Mouse (Mus musculus) ZHBTc4 (cell line): Measurements from ENCODE around the gene Olfr652.

Experiments
- DNase-seq: peaks from one replicate; pipeline ENCODE4 v3.0.0-alpha.2; 2011; ENCODE audit warnings: low read depth, low spot score

The Olfr652 gene

DNA sequence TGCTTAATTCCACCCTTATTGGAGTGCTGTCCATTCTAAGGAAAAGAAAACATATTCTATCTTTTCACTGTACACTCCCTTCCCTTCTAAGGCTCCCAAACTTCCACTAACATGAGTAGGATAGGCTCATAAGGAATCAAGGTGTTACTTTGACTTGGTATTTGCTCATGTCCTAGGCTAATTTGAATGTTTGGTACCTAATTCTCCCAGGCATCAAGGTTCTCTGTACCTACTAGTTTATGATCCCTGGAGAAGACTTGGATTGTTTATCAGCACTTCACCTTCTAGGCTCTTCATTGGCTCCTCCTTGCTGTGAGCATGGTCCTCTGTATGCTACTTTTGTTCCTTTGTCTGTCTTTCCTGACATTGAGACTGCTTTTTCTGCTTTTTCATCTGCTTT lies at the start of gene Olfr652:
TSS of gene Olfr652 (plus strand) at position 301 of the 400 bp plus-strand sequence.
- no peak for DNase-seq

DNA sequence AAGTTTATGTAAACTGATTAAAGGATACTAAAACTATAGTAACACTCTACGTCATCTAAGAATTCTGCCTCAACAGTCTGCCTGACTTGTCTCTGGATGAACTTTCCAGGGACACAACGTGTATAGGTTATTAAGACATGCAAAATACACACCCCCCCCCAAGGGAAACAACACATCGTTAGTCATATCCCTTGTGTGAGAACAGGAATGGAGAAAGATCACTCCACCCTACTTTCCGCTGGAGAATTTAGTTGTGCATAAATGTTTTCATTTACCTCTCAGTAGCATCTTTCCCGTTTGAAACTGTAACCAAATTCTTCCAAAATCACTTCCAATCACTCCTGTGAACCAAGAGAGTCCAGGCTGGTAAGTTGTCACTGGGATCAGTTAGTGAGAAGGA lies 10.9 kb upstream of the Olfr652 start, which contains the start of gene Olfr651:
TSS of gene Olfr651 (plus strand) at position 301 of the 400 bp plus-strand sequence.
- DNase-seq: no peak

DNA sequence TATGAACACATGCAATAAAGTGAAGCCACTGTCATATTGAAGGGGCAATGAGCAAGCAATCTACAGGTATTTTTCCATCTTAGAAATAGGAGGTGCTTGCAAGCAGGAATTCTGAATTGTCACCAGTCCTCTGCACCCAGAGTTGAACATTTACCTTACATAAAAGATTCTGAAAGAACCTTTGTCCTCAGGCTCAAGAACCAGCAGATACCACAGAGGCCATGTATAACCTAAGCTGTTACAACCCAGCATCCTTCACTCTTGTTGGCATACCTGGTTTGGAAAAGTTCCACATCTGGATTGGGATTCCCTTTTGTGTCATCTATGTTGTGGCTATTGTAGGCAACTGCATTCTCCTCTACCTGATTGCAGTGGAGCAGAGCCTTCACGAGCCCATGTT lies 8.0 kb upstream of the Olfr652 start:
- DNase-seq: no peak

DNA sequence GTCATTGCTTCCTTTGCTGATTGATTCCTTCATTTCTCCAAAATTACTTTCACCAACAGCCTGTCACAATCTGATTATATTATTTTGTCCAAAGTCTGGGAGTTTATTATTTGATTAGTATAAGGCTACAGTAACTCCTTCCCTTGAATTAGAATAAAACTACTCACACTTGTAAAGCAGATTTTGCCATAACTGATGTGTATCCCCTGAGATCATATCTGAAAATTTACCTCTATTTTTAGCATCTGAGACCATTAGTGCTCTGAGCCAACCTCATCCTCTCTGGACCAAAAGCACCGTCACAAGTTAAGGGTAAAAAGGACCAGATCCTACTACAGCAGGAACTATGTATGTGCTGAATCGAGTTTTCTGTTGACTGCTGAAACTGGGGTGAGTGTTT lies 16.3 kb downstream of the Olfr652 start, which contains the start of gene Olfr653:
TSS of gene Olfr653 (plus strand) at position 301 of the 400 bp plus-strand sequence.
- DNase-seq: no peak

DNA sequence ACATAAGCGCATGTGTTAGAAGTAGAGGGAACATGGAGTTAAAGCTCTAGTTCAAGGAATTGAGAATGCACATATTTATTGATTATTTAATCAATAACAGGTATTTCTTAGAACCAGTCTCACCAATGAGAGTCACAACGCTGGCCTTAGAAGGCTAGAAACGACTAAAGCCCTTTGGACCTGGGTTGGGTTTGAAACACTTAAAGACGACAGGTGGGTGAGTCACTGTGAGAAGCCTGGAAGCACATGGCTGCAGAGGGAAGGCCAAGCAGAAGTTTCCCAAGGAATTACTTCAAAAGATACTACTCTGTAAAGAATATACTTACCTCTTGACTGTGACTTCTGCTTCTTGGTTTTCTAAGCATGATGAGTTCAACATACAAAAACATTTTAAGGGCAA lies 20.1 kb downstream of the Olfr652 start:
- DNase-seq: no peak

DNA sequence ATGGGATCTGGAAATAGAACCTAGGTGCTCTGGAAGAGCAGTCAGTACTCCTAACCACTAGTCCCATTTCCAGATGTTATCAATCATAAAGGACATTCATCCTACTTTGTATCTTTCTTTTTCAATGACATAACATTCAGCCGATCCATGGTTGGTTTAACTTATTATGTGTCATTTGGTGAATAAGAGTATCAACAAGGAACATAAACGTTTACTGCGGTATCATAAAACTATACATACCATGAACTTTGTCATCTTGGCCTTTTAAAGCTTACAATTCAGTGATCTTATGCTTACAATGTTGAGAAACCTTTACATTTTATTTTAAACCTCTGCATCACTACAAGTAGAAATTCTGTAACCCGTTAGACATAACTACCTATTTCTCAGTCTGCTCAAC lies 20.7 kb downstream of the Olfr652 start:
- DNase-seq: no peak

DNA sequence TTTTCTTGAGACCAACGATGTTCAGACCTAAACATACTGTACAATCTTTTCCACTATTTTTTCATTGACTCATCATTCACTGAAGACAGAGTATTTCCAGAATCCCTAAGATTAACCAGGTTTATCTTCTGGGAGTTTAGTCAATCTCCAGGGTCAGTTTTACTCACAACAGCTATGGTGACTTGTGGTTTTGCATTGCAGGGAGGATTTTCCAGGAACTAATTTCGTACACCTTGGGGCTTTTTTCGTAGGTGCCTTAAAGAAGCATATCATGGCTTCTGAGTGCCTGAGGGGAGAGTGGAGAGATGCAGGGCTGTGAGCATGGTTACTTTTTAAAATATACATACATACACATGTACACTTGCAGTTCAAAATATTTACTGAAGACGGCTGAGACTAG lies 26.0 kb downstream of the Olfr652 start, which contains the start of gene Olfr654:
TSS of gene Olfr654 (plus strand) at position 301 of the 400 bp plus-strand sequence.
- no peak for DNase-seq

DNA sequence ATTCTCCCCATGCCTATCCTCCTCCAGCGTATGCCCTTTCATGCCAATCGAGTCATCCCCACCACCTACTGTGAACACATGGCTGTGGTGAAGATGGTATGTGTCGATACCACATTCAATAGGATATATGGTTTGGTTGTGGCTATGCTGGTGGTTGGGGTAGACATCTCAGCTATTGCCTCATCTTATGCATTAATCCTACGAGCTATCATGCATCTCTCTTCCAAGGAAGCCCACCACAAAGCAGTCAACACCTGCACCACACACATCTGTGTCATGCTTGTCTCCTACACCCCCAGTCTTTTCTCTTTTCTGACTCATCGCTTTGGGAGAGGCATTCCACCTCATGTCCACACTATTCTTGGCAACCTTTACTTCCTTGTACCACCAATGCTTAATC lies 27.6 kb downstream of the Olfr652 start:
- no peak for DNase-seq

DNA sequence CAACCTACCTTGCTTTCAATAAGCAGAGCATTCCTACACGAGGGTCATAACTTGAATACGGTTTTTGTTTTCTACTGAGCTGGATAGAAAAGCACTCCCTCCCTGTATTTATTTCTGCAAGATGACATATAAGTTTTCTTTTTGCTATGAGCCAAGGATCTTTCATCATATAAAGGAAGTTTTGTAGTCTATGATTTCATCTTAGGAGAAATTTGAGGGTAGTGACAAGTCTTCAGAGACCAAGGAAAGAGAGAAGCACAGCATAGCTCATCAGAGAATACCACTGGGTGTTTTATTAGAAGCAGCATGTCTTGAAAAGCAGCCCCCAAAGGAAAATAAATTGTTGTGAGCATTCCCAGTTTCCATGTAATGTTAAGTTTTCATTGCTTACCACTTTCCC lies 41.0 kb downstream of the Olfr652 start, which contains the start of gene Olfr655:
TSS of gene Olfr655 (minus strand) at position 101 of the 400 bp plus-strand sequence.
- DNase-seq: no peak

DNA sequence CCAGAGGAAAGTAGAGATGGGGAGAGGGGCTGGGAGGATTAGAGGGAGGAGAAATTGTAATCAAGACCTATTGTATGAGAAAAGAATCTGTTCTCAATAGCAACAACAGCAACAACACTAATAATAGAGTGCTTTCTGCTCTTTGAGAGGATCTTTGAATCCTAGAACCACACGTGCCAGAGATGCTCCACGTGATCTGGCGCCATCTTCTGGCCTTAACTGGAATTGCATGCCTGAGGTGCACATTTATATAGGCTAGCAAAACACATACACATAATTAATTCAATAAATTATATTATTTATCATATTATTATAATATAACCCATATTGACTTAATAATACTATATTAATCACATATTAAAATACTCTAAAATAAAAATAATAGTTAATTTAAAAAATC lies 42.5 kb downstream of the Olfr652 start:
- peak; percentile 73 for DNase-seq

DNA sequence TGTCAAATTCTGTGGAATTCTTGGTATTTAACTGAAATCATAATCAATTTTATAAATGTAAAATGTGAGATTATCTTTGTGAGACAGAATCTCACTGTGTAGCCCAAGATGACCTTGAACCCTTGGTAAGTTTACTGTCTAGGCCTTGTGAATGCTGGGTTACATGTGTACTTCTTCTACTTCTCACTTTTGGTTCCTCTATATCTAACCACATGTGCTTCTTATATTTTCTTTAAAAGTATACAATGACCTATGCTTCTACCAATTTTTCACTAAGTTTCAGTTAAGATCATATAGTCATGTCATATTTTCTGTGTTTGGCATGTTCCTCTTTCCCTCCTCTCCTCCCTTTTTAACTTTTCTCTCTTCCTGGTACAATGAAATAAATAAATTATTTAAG lies 44.0 kb downstream of the Olfr652 start:
- DNase-seq: no peak

DNA sequence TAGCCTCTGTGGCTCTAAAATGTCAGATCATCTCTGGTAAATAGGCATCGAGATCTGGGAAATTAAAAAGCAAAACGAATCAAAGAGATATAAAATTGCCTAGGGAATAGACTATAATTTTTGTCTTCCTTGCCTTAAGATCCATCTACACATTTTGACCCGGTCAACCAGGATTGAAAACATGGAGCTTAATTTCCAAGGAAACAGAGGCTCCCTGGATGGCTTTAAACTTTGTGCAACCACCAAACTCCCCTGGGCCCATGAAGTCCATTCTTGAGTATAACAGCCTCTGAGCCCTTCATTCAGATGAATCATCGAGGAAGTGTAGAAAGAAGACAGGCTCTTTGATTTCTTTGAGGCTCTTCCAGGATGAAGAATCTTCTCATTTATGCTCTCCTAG lies 53.0 kb downstream of the Olfr652 start, which contains the start of gene Olfr656:
TSS of gene Olfr656 (plus strand) at position 301 of the 400 bp plus-strand sequence.
- no peak for DNase-seq
